ENCODE assay signal across 8 mouse cellular contexts in genomic region chr3:88717831-88718230, GRCm38 (mm10). TPM values are rescaled to one million over a fixed set of nuclear protein-coding genes. Genes with fewer than 3 reads are reported as not detected.
DNase-seq lines count a peak whose midpoint lies in the region; ATAC-seq and TF ChIP-seq lines count a peak whose summit lies in the region.

No protein-coding gene starts in this region.

- no peak for DNase-seq in heart, adult 2 months
- no peak for DNase-seq in heart, postnatal 10 days
- no peak for DNase-seq in gastrocnemius, adult 8-10 months (ENCODE audit: low spot score in 2 of 2)
- no peak for DNase-seq in layer of hippocampus, adult 11-12 months (ENCODE audit: low spot score)
- DNase-seq in cerebellum, adult 18-20 months: no peak

- TF ChIP-seq EP300 in heart, adult 2 months (IDR thresholded peaks at IDR 0.05; ENCODE audit: insufficient read depth, low read depth, low read length): no peak

- peaks cover 12% of the 10 kb centered on the region for H3K4me1 ChIP-seq in heart, adult 2 months (ENCODE audit: control insufficient read depth, insufficient read depth, low read length)
- H3K4me1 ChIP-seq in bone marrow, adult 2 months (ENCODE audit: control insufficient read depth, insufficient read depth, low read length): no peaks in the 10 kb centered on the region; the same call in 1 of the 2 replicates

- TF ChIP-seq POLR2A in heart, adult 2 months (IDR thresholded peaks at IDR 0.05; ENCODE audit: insufficient read depth, low read depth, low read length): no peak
- TF ChIP-seq POLR2A in bone marrow, adult 2 months (IDR thresholded peaks at IDR 0.05; ENCODE audit: borderline replicate concordance, control insufficient read depth, low read depth, low read length): no peak

- H3K27me3 ChIP-seq in heart, adult 2 months (ENCODE audit: control insufficient read depth, insufficient read depth, low read length): no peaks in the 10 kb centered on the region

- H3K36me3 ChIP-seq in heart, adult 2 months (ENCODE audit: control insufficient read depth, insufficient read depth, low read length): peaks cover 26% of the 10 kb centered on the region

- peak overlapping the region; percentile 58 for H3K9ac ChIP-seq in heart, adult 2 months (ENCODE audit: low read depth, low read length)

- ATAC-seq in hematopoietic stem cell, adult 5-6 weeks (replicated peaks in 1 of 2; ENCODE audit: insufficient read depth in 1 of 2, low FRiP score in 2 of 2, low TSS enrichment in 1 of 2, low read depth in 1 of 2, poor library complexity in 2 of 2, severe bottlenecking in 2 of 2): peak; percentile 41 to 48; a peak in 2 of 4 replicates
- ATAC-seq in megakaryocyte, adult 5-6 weeks (ENCODE audit: poor library complexity, severe bottlenecking): peak; percentile 34

- H3K27ac ChIP-seq in heart, adult 2 months: peak overlapping the region; percentile 96
- H3K27ac ChIP-seq in bone marrow, adult 2 months (ENCODE audit: control insufficient read depth, insufficient read depth, low read depth, low read length, poor library complexity): peak overlapping the region; percentile 34; the same call in 1 of the 2 replicates

- TF ChIP-seq CTCF in heart, adult 2 months (IDR thresholded peaks at IDR 0.05): no peak
- TF ChIP-seq CTCF in bone marrow, adult 2 months (IDR thresholded peaks at IDR 0.05; ENCODE audit: control insufficient read depth, insufficient read depth, low read length): no peak

- H3K4me3 ChIP-seq in heart, adult 2 months: peak overlapping the region; percentile 71
- H3K4me3 ChIP-seq in bone marrow, adult 2 months (replicated peaks; ENCODE audit: control insufficient read depth, low read depth, low read length): peak overlapping the region; percentile 56

- 2% methylated on average over 1 of the region's 1 CpGs for WGBS in heart, adult 2 months
- 2% methylated on average over 1 of the region's 1 CpGs for WGBS in bone marrow, adult 2 months

- intact Hi-C loops in heart, adult 2 months (cut with DNase I): no loop called here
- intact Hi-C loops in heart, postnatal 10 days (cut with DNase I): no loop called here

- H3K79me2 ChIP-seq in heart, adult 2 months (replicated peaks; ENCODE audit: control insufficient read depth, insufficient read depth, low read length): peaks cover 4% of the 10 kb centered on the region

RNA-seq across cellular contexts. Expression of gene Rit1, which starts 1.2 kb away (rescaled TPM):
- total RNA-seq in heart, adult 2 months (2021): 10 to 100 TPM; 57.0 to 66.6 TPM
- polyA plus RNA-seq in heart, adult 2 months (2012; rRNA removed): 98.3 and 112 TPM in 2 replicates
- total RNA-seq in heart, postnatal 10 days (2021): 10 to 100 TPM; 59.4 to 70.2 TPM
- polyA plus RNA-seq in bone marrow, adult 2 months (2011; ENCODE audit: insufficient read depth, insufficient read length, low replicate concordance, missing spikeins): 43.6 and 61.7 TPM in 2 replicates
- total RNA-seq in hematopoietic stem cell, adult 5-6 weeks (2017): 30.8 and 37.7 TPM in 2 replicates
- total RNA-seq in megakaryocyte, adult 5-6 weeks (2015): 66.1 and 68.1 TPM in 2 replicates
- 53.4 and 68.6 TPM in 2 replicates for total RNA-seq in megakaryocyte, adult 5-6 weeks (2017)
- total RNA-seq in gastrocnemius, adult 8-10 months (2022): 10 to 100 TPM; 18.4 to 27.6 (median 20.6) TPM

RNA-seq across cellular contexts. Expression of gene Khdc4, which starts 32.2 kb away (rescaled TPM):
- 10 to 100 TPM; 24.9 to 25.7 TPM for total RNA-seq in heart, adult 2 months (2021)
- polyA plus RNA-seq in heart, adult 2 months (2012; rRNA removed): 29.9 and 46.1 TPM in 2 replicates
- 10 to 100 TPM; 39.5 to 42.9 TPM for total RNA-seq in heart, postnatal 10 days (2021)
- 23.2 and 37.6 TPM in 2 replicates for polyA plus RNA-seq in bone marrow, adult 2 months (2011; ENCODE audit: insufficient read depth, insufficient read length, low replicate concordance, missing spikeins)
- total RNA-seq in hematopoietic stem cell, adult 5-6 weeks (2017): 60.0 and 90.2 TPM in 2 replicates
- total RNA-seq in megakaryocyte, adult 5-6 weeks (2015): 50.6 and 52.1 TPM in 2 replicates
- 53.4 and 56.1 TPM in 2 replicates for total RNA-seq in megakaryocyte, adult 5-6 weeks (2017)
- 10 to 100 TPM; 15.5 to 19.1 (median 17.7) TPM for total RNA-seq in gastrocnemius, adult 8-10 months (2022)

RNA-seq across cellular contexts. Expression of gene Syt11, which starts 57.1 kb away (rescaled TPM):
- total RNA-seq in heart, adult 2 months (2021): 1 to 10 TPM; 6.6 to 7.9 TPM
- polyA plus RNA-seq in heart, adult 2 months (2012; rRNA removed): 10.2 and 18.2 TPM in 2 replicates
- total RNA-seq in heart, postnatal 10 days (2021): 1 to 10 TPM; 5.7 to 6.7 TPM
- 3.4 and 5.5 TPM in 2 replicates for polyA plus RNA-seq in bone marrow, adult 2 months (2011; ENCODE audit: insufficient read depth, insufficient read length, low replicate concordance, missing spikeins)
- 4.0 and 4.1 TPM in 2 replicates for total RNA-seq in hematopoietic stem cell, adult 5-6 weeks (2017)
- 0.73 and 2.0 TPM in 2 replicates for total RNA-seq in megakaryocyte, adult 5-6 weeks (2015)
- total RNA-seq in megakaryocyte, adult 5-6 weeks (2017): 0.65 and 2.1 TPM in 2 replicates
- total RNA-seq in gastrocnemius, adult 8-10 months (2022): 1 to 10 TPM; 4.0 to 6.3 (median 4.6) TPM
